In the genomic region with DNA sequence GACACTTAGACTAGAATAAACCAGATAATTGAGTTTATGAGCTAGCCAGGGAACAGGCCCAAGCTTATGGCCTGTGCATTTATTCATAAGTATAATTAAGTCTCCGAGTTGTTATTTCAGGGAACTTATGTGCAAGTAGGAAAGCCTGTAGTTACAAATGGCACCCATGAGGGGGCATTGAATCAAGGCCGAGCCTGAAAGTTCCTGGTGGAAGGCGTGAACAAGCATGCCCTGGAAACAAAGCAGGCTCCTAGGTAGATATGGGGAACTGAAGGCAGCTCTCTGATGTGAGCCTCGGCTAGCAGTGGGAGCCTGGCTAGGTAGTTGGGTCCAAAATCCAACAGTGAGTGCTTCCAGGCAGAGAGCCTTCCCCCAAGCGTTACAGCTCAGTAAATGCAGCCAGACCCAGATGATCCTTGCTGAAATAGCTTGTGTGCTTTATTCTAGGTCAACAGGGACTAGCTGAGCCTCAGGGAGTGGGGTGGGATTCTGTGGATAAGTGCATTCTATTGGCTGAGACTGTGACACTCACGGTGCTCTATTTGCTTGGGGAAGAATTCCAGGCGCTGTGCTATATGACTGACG, we compare ENCODE assay signal across 12 mouse cellular contexts. TPM values are rescaled to one million over a fixed set of nuclear protein-coding genes. Genes with fewer than 3 reads are reported as not detected.
A peak's percentile ranks its signal among the peaks of the same experiment; 100 is the strongest.
DNase-seq lines count a peak whose midpoint lies in the region; ATAC-seq and TF ChIP-seq lines count a peak whose summit lies in the region.
"Had no signal": no experiment of that assay in that cellular context is flagged by ENCODE, and none has a peak within 500 bp of the region (broad histone marks: within the 10 kb centered on the region; RNA-seq: fewer than 3 reads in every experiment).

No protein-coding gene starts in this region.

- no peak overlapping the region for H3K4me2 ChIP-seq in forebrain, postnatal 0 days (ENCODE audit: low read depth)
- H3K4me2 ChIP-seq in liver, postnatal 0 days (ENCODE audit: low read depth, low read length): no peak overlapping the region
- no peak overlapping the region for H3K4me2 ChIP-seq in liver, embryonic 12.5 days
- H3K4me2 ChIP-seq: forebrain, embryonic 13.5 days had no signal

- no peaks in the 10 kb centered on the region for H3K9me3 ChIP-seq in forebrain, postnatal 0 days (ENCODE audit: low read length)
- H3K9me3 ChIP-seq in forebrain, embryonic 10.5 days: no peaks in the 10 kb centered on the region
- H3K9me3 ChIP-seq in liver, postnatal 0 days (ENCODE audit: low read length): no peaks in the 10 kb centered on the region
- H3K9me3 ChIP-seq in liver, embryonic 12.5 days (replicated peaks): no peaks in the 10 kb centered on the region
- H3K9me3 ChIP-seq in MEL (replicated peaks; ENCODE audit: insufficient read depth, low read length): no peaks in the 10 kb centered on the region
- H3K9me3 ChIP-seq: forebrain, embryonic 13.5 days had no signal

- TF ChIP-seq POLR2A in MEL (IDR thresholded peaks at IDR 0.05; ENCODE audit: control insufficient read depth in 1 of 2, insufficient read depth in 1 of 2, low read depth in 1 of 2, low read length in 2 of 2, poor library complexity in 1 of 2): no peak

- peak; percentile 52 for TF ChIP-seq CTCF in forebrain, postnatal 0 days (IDR thresholded peaks at IDR 0.05; ENCODE audit: low read depth)
- peak; percentile 18; the same call in 1 of the 2 replicates for TF ChIP-seq CTCF in liver, postnatal 0 days (IDR thresholded peaks at IDR 0.05; ENCODE audit: low read depth)
- TF ChIP-seq CTCF in MEL (IDR thresholded peaks at IDR 0.05 in 2 of 3, conservative IDR thresholded peaks at IDR 0.05 in 1 of 3; ENCODE audit: control insufficient read depth in 1 of 3, insufficient read depth in 1 of 3, low read depth in 2 of 3, low read length in 3 of 3, poor library complexity in 1 of 3, severe bottlenecking in 1 of 3): peak in 2 of 3 experiments; percentile 15 to 19; a peak in 1 of 6 replicates

- H3K27ac ChIP-seq in forebrain, postnatal 0 days (ENCODE audit: low read depth, low read length): no peak overlapping the region
- H3K27ac ChIP-seq in forebrain, embryonic 10.5 days: no peak overlapping the region
- H3K27ac ChIP-seq in liver, postnatal 0 days (ENCODE audit: low read depth): no peak overlapping the region
- no peak overlapping the region for H3K27ac ChIP-seq in liver, embryonic 12.5 days
- H3K27ac ChIP-seq in MEL (ENCODE audit: control insufficient read depth, low read depth, low read length): no peak overlapping the region
- H3K27ac ChIP-seq: forebrain, embryonic 13.5 days had no signal

- H3K9ac ChIP-seq in forebrain, postnatal 0 days: no peak overlapping the region
- no peak overlapping the region for H3K9ac ChIP-seq in liver, postnatal 0 days (replicated peaks)
- H3K9ac ChIP-seq in liver, embryonic 12.5 days: no peak overlapping the region
- H3K9ac ChIP-seq in MEL (ENCODE audit: control insufficient read depth, low read depth, low read length, poor library complexity, severe bottlenecking): no peak overlapping the region
- H3K9ac ChIP-seq: forebrain, embryonic 13.5 days had no signal

- no peaks in the 10 kb centered on the region for H3K79me2 ChIP-seq in MEL (ENCODE audit: control insufficient read depth, insufficient read depth, low read length, poor library complexity)

- H3K36me3 ChIP-seq in forebrain, postnatal 0 days (ENCODE audit: insufficient read depth): no peaks in the 10 kb centered on the region
- no peaks in the 10 kb centered on the region for H3K36me3 ChIP-seq in forebrain, embryonic 10.5 days (replicated peaks)
- H3K36me3 ChIP-seq in liver, postnatal 0 days (replicated peaks; ENCODE audit: insufficient read depth, low read length): no peaks in the 10 kb centered on the region
- H3K36me3 ChIP-seq in liver, embryonic 12.5 days: no peaks in the 10 kb centered on the region
- H3K36me3 ChIP-seq in MEL (ENCODE audit: control insufficient read depth in 1 of 2, insufficient read depth in 2 of 2, low read length in 2 of 2): no peaks in the 10 kb centered on the region

- H3K27me3 ChIP-seq in forebrain, postnatal 0 days (ENCODE audit: insufficient read depth, low read length): no peaks in the 10 kb centered on the region
- H3K27me3 ChIP-seq in forebrain, embryonic 10.5 days (ENCODE audit: poor library complexity, severe bottlenecking): no peaks in the 10 kb centered on the region
- H3K27me3 ChIP-seq in liver, postnatal 0 days (ENCODE audit: insufficient read depth, low read length): no peaks in the 10 kb centered on the region
- 0 out of 2 replicates have a peak, but pooled peaks cover 7% of the 10 kb centered on the region for H3K27me3 ChIP-seq in liver, embryonic 12.5 days (replicated peaks)
- peaks cover 6 to 8% of the 10 kb centered on the region in 2 experiments for H3K27me3 ChIP-seq in MEL (ENCODE audit: control insufficient read depth in 1 of 2, insufficient read depth in 2 of 2, low read length in 2 of 2)
- H3K27me3 ChIP-seq: forebrain, embryonic 13.5 days had no signal

- peak; percentile 55; the same call in 1 of the 2 replicates for ATAC-seq in forebrain, postnatal 0 days
- no peak for ATAC-seq in liver, postnatal 0 days
- ATAC-seq in liver, embryonic 12.5 days: no peak
- ATAC-seq in hematopoietic stem cell, adult 5-6 weeks (replicated peaks in 1 of 2; ENCODE audit: insufficient read depth in 1 of 2, low FRiP score in 2 of 2, low TSS enrichment in 1 of 2, low read depth in 1 of 2, poor library complexity in 2 of 2, severe bottlenecking in 2 of 2): 0 out of 4 replicates have a peak, but pooled peaks have one; percentile 42
- no peak for ATAC-seq in erythroid progenitor cell, adult 5-6 weeks (replicated peaks; ENCODE audit: low FRiP score, poor library complexity, severe bottlenecking)
- ATAC-seq: forebrain, embryonic 13.5 days had no signal

- no peaks in the 10 kb centered on the region for H3K4me1 ChIP-seq in forebrain, postnatal 0 days (ENCODE audit: insufficient read depth)
- H3K4me1 ChIP-seq in forebrain, embryonic 10.5 days: no peaks in the 10 kb centered on the region
- H3K4me1 ChIP-seq in liver, postnatal 0 days (ENCODE audit: insufficient read depth): no peaks in the 10 kb centered on the region
- no peaks in the 10 kb centered on the region for H3K4me1 ChIP-seq in liver, embryonic 12.5 days
- H3K4me1 ChIP-seq in MEL (ENCODE audit: control insufficient read depth in 1 of 2, insufficient read depth in 2 of 2, low read length in 2 of 2): no peaks in the 10 kb centered on the region
- H3K4me1 ChIP-seq: forebrain, embryonic 13.5 days had no signal

- 41% methylated on average over 8 of the region's 8 CpGs for WGBS in forebrain, postnatal 0 days
- WGBS in forebrain, embryonic 10.5 days: 47% methylated on average over 8 of the region's 8 CpGs
- 39% methylated on average over 8 of the region's 8 CpGs for WGBS in liver, postnatal 0 days (ENCODE audit: insufficient replicate concordance)
- 36% methylated on average over 8 of the region's 8 CpGs for WGBS in liver, embryonic 12.5 days (ENCODE audit: insufficient replicate concordance)

- peak; percentile 41 for DNase-seq in forebrain, postnatal 0 days
- no peak for DNase-seq in forebrain, embryonic 10.5 days (ENCODE audit: extremely low spot score, low spot score)
- no peak for DNase-seq in liver, postnatal 0 days
- DNase-seq in MEL (ENCODE audit: low read depth, low spot score): peak; percentile 37
- DNase-seq in right cerebral cortex, adult 2 months (ENCODE audit: low spot score in 2 of 2): no peak
- DNase-seq: layer of hippocampus, adult 9-11 months; lung, postnatal 14 days had no signal

- no peak overlapping the region for H3K4me3 ChIP-seq in forebrain, postnatal 0 days (ENCODE audit: low read depth, low read length)
- H3K4me3 ChIP-seq in forebrain, embryonic 10.5 days: no peak overlapping the region
- no peak overlapping the region for H3K4me3 ChIP-seq in liver, postnatal 0 days (ENCODE audit: low read depth, low read length)
- no peak overlapping the region for H3K4me3 ChIP-seq in liver, embryonic 12.5 days
- H3K4me3 ChIP-seq in MEL (ENCODE audit: control insufficient read depth in 1 of 2, insufficient read depth in 1 of 2, low read depth in 2 of 2, low read length in 2 of 2): no peak overlapping the region
- H3K4me3 ChIP-seq: forebrain, embryonic 13.5 days had no signal

- TF ChIP-seq EP300 in liver, postnatal 0 days (IDR thresholded peaks at IDR 0.05; ENCODE audit: low read depth): no peak
- no peak for TF ChIP-seq EP300 in MEL (IDR thresholded peaks at IDR 0.05; ENCODE audit: low read depth in 1 of 2, low read length in 2 of 2)

- no peak for TF ChIP-seq RAD21 in MEL (IDR thresholded peaks at IDR 0.05; ENCODE audit: low read depth, low read length)

RNA-seq across cellular contexts. Expression of a gene that starts 11.1 kb away (rescaled TPM):
- 95.3 and 95.8 TPM in 2 replicates for total RNA-seq in forebrain, postnatal 0 days (2014; rRNA removed)
- polyA plus RNA-seq in forebrain, postnatal 0 days (2015; fragmentation: Nextera tagmentation; extraction: Ambion mirVana): 57.8 and 70.9 TPM in 2 replicates
- polyA plus RNA-seq in forebrain, embryonic 10.5 days (2016; fragmentation: Nextera tagmentation; extraction: Ambion mirVana): 21.2 and 22.4 TPM in 2 replicates
- not detected in 2 replicates for polyA plus RNA-seq in liver, postnatal 0 days (2015; fragmentation: Nextera tagmentation; extraction: Ambion mirVana)
- 0.05 and 0.13 TPM in 2 replicates for polyA plus RNA-seq in liver, embryonic 12.5 days (2016; fragmentation: Nextera tagmentation; extraction: Ambion mirVana)
- total RNA-seq in MEL (2012; rRNA removed): 0.04 TPM in 1 of 2 replicates, not detected in the other
- under 1 TPM in 1 of 2 experiments, not detected in 1; 0.01 TPM for polyA plus RNA-seq in MEL (2012; ENCODE audit: insufficient read depth in 1 of 2, insufficient read length in 2 of 2, low read depth in 1 of 2, low replicate concordance in 2 of 2, missing spikeins in 1 of 2)
- total RNA-seq in hematopoietic stem cell, adult 5-6 weeks (2017): not detected in 2 replicates
- total RNA-seq in erythroid progenitor cell, adult 5-6 weeks (2015; ENCODE audit: low replicate concordance): not detected in 2 replicates
- total RNA-seq in erythroid progenitor cell, adult 5-6 weeks (2017; ENCODE audit: low replicate concordance): not detected in 2 replicates

RNA-seq across cellular contexts. Expression of a gene that starts 12.9 kb away (rescaled TPM):
- total RNA-seq in forebrain, postnatal 0 days (2014; rRNA removed): 56.9 and 59.9 TPM in 2 replicates
- 78.2 and 92.4 TPM in 2 replicates for polyA plus RNA-seq in forebrain, postnatal 0 days (2015; fragmentation: Nextera tagmentation; extraction: Ambion mirVana)
- 44.0 and 45.1 TPM in 2 replicates for polyA plus RNA-seq in forebrain, embryonic 10.5 days (2016; fragmentation: Nextera tagmentation; extraction: Ambion mirVana)
- 42.7 and 44.3 TPM in 2 replicates for polyA plus RNA-seq in liver, postnatal 0 days (2015; fragmentation: Nextera tagmentation; extraction: Ambion mirVana)
- polyA plus RNA-seq in liver, embryonic 12.5 days (2016; fragmentation: Nextera tagmentation; extraction: Ambion mirVana): 29.0 and 30.4 TPM in 2 replicates
- 19.3 and 19.5 TPM in 2 replicates for total RNA-seq in MEL (2012; rRNA removed)
- polyA plus RNA-seq in MEL (2012; ENCODE audit: insufficient read depth in 1 of 2, insufficient read length in 2 of 2, low read depth in 1 of 2, low replicate concordance in 2 of 2, missing spikeins in 1 of 2): 10 to 100 TPM in 1 of 2 experiments, not detected in 1; 51.3 TPM
- total RNA-seq in hematopoietic stem cell, adult 5-6 weeks (2017): 29.7 and 32.6 TPM in 2 replicates
- 101 and 115 TPM in 2 replicates for total RNA-seq in erythroid progenitor cell, adult 5-6 weeks (2015; ENCODE audit: low replicate concordance)
- total RNA-seq in erythroid progenitor cell, adult 5-6 weeks (2017; ENCODE audit: low replicate concordance): 44.9 and 46.9 TPM in 2 replicates

RNA-seq across cellular contexts. Expression of a gene that starts 13.1 kb away (rescaled TPM):
- total RNA-seq in forebrain, postnatal 0 days (2014; rRNA removed): 1.7 and 1.8 TPM in 2 replicates
- not detected in 2 replicates for polyA plus RNA-seq in forebrain, postnatal 0 days (2015; fragmentation: Nextera tagmentation; extraction: Ambion mirVana)
- polyA plus RNA-seq in forebrain, embryonic 10.5 days (2016; fragmentation: Nextera tagmentation; extraction: Ambion mirVana): not detected in 2 replicates
- polyA plus RNA-seq in liver, postnatal 0 days (2015; fragmentation: Nextera tagmentation; extraction: Ambion mirVana): not detected in 2 replicates
- polyA plus RNA-seq in liver, embryonic 12.5 days (2016; fragmentation: Nextera tagmentation; extraction: Ambion mirVana): not detected in 2 replicates
- not detected in 2 replicates for total RNA-seq in MEL (2012; rRNA removed)
- polyA plus RNA-seq in MEL (2012; ENCODE audit: insufficient read depth in 1 of 2, insufficient read length in 2 of 2, low read depth in 1 of 2, low replicate concordance in 2 of 2, missing spikeins in 1 of 2): not detected
- total RNA-seq in hematopoietic stem cell, adult 5-6 weeks (2017): not detected in 2 replicates
- total RNA-seq in erythroid progenitor cell, adult 5-6 weeks (2015; ENCODE audit: low replicate concordance): 3.4 TPM in 1 of 2 replicates, not detected in the other
- total RNA-seq in erythroid progenitor cell, adult 5-6 weeks (2017; ENCODE audit: low replicate concordance): 0.51 TPM in 1 of 2 replicates, not detected in the other
- polyA plus RNA-seq: forebrain, embryonic 13.5 days; stomach, embryonic 14.5 days had no signal

RNA-seq across cellular contexts. Expression of a gene that starts 13.2 kb away (rescaled TPM):
- total RNA-seq in forebrain, postnatal 0 days (2014; rRNA removed): 0.90 and 1.3 TPM in 2 replicates
- polyA plus RNA-seq in forebrain, postnatal 0 days (2015; fragmentation: Nextera tagmentation; extraction: Ambion mirVana): 1.3 and 2.3 TPM in 2 replicates
- polyA plus RNA-seq in forebrain, embryonic 10.5 days (2016; fragmentation: Nextera tagmentation; extraction: Ambion mirVana): 3.9 and 4.3 TPM in 2 replicates
- 0.64 and 1.5 TPM in 2 replicates for polyA plus RNA-seq in liver, postnatal 0 days (2015; fragmentation: Nextera tagmentation; extraction: Ambion mirVana)
- 2.1 and 2.3 TPM in 2 replicates for polyA plus RNA-seq in liver, embryonic 12.5 days (2016; fragmentation: Nextera tagmentation; extraction: Ambion mirVana)
- total RNA-seq in MEL (2012; rRNA removed): 2.5 and 3.8 TPM in 2 replicates
- 1 to 10 TPM in 1 of 2 experiments, not detected in 1; 1.6 TPM for polyA plus RNA-seq in MEL (2012; ENCODE audit: insufficient read depth in 1 of 2, insufficient read length in 2 of 2, low read depth in 1 of 2, low replicate concordance in 2 of 2, missing spikeins in 1 of 2)
- 4.9 and 13.3 TPM in 2 replicates for total RNA-seq in hematopoietic stem cell, adult 5-6 weeks (2017)
- total RNA-seq in erythroid progenitor cell, adult 5-6 weeks (2015; ENCODE audit: low replicate concordance): 2.5 and 7.2 TPM in 2 replicates
- 6.0 TPM in 1 of 2 replicates, not detected in the other for total RNA-seq in erythroid progenitor cell, adult 5-6 weeks (2017; ENCODE audit: low replicate concordance)

RNA-seq across cellular contexts. Expression of a gene that starts 16.9 kb away (rescaled TPM):
- total RNA-seq in forebrain, postnatal 0 days (2014; rRNA removed): 5.0 TPM in 2 replicates
- 1.1 and 1.3 TPM in 2 replicates for polyA plus RNA-seq in forebrain, postnatal 0 days (2015; fragmentation: Nextera tagmentation; extraction: Ambion mirVana)
- 0.67 and 0.80 TPM in 2 replicates for polyA plus RNA-seq in forebrain, embryonic 10.5 days (2016; fragmentation: Nextera tagmentation; extraction: Ambion mirVana)
- polyA plus RNA-seq in liver, postnatal 0 days (2015; fragmentation: Nextera tagmentation; extraction: Ambion mirVana): 10.7 and 12.4 TPM in 2 replicates
- 2.0 and 2.3 TPM in 2 replicates for polyA plus RNA-seq in liver, embryonic 12.5 days (2016; fragmentation: Nextera tagmentation; extraction: Ambion mirVana)
- 0.92 and 1.4 TPM in 2 replicates for total RNA-seq in MEL (2012; rRNA removed)
- 1 to 10 TPM in 1 of 2 experiments, not detected in 1; 2.0 TPM for polyA plus RNA-seq in MEL (2012; ENCODE audit: insufficient read depth in 1 of 2, insufficient read length in 2 of 2, low read depth in 1 of 2, low replicate concordance in 2 of 2, missing spikeins in 1 of 2)
- total RNA-seq in hematopoietic stem cell, adult 5-6 weeks (2017): 1.3 TPM in 1 of 2 replicates, not detected in the other
- 6.1 TPM in 1 of 2 replicates, not detected in the other for total RNA-seq in erythroid progenitor cell, adult 5-6 weeks (2015; ENCODE audit: low replicate concordance)
- total RNA-seq in erythroid progenitor cell, adult 5-6 weeks (2017; ENCODE audit: low replicate concordance): 3.1 TPM in 1 of 2 replicates, not detected in the other

Comparison
In these comparisons a context has a peak if more than half of its experiments do, and no peak if none do; other contexts are left out.
1. DNase-seq: peak in forebrain, postnatal 0 days (single experiment) and MEL (single experiment); none in forebrain, embryonic 10.5 days (single experiment), liver, postnatal 0 days (single experiment) and right cerebral cortex, adult 2 months (0 of 2).
2. ATAC-seq: peak in forebrain, postnatal 0 days (single experiment) and hematopoietic stem cell, adult 5-6 weeks (2 of 2); none in liver, postnatal 0 days (single experiment), liver, embryonic 12.5 days (single experiment) and erythroid progenitor cell, adult 5-6 weeks (single experiment).
3. RNA of a gene that starts 11.1 kb away (polyA plus RNA-seq): 57.8 to 70.9 TPM in forebrain, postnatal 0 days and 21.2 to 22.4 TPM in forebrain, embryonic 10.5 days; 0.05 to 0.13 TPM in liver, embryonic 12.5 days, 0.01 TPM in MEL and not detected in liver, postnatal 0 days; every median in the first group is over 10 times any median in the second.
4. Peak in every context shown above with its lines, with median percentiles within 50 percentile points of each other: CTCF ChIP-seq.